Mouse (Mus musculus) G1E (cell line): Measurements from ENCODE around the gene Gpha2. TPM values are rescaled to one million over a fixed set of nuclear protein-coding genes. Genes with fewer than 3 reads are reported as not detected.

Source experiments
- ATAC-seq: 2 replicates; pipeline ENCODE4 v1.8.0; 2016; ENCODE audit warnings: mild to moderate bottlenecking; ENCODE audit not compliant: insufficient number of reproducible peaks, poor library complexity, low FRiP score, severe bottlenecking; ENCODE audit errors: extremely low read depth
- DNase-seq: peaks from one replicate; pipeline ENCODE4 v3.0.0; 2012; ENCODE audit warnings: low spot score
- H3K27me3 ChIP-seq: 2 replicates; pipeline ENCODE4 v1.6.1; 2012; ENCODE audit warnings: mild to moderate bottlenecking, low read length, inconsistent platforms; ENCODE audit not compliant: insufficient read depth
- H3K36me3 ChIP-seq: replicated peaks from 2 replicates; pipeline ENCODE3; 2012; ENCODE audit warnings: mild to moderate bottlenecking, inconsistent platforms
- H3K4me1 ChIP-seq: 2 replicates; pipeline ENCODE4 v1.6.1; 2012; ENCODE audit warnings: low read depth, low read length, inconsistent platforms, mixed read lengths; ENCODE audit not compliant: insufficient read depth
- H3K4me3 ChIP-seq: 2 replicates; pipeline ENCODE4 v1.5.1; 2012; ENCODE audit warnings: low read depth, mild to moderate bottlenecking, inconsistent platforms, low read length, moderate library complexity, mixed read lengths
- H3K9me3 ChIP-seq: replicated peaks from 2 replicates; pipeline ENCODE4 v1.6.1; 2012; ENCODE audit warnings: inconsistent platforms
- CTCF ChIP-seq: IDR thresholded peaks from 2 replicates; pipeline ENCODE4 v1.5.1; 2012; ENCODE audit warnings: low read depth, low read length, inconsistent platforms, mixed read lengths
- GATA1 ChIP-seq: IDR thresholded peaks from 2 replicates; pipeline ENCODE4 v1.6.1; 2012; ENCODE audit warnings: borderline replicate concordance, low read length, inconsistent platforms, mixed read lengths
- GATA2 ChIP-seq: IDR thresholded peaks from 2 replicates; pipeline ENCODE4 v1.6.1; 2012; ENCODE audit warnings: low read depth, low read length, inconsistent platforms, borderline replicate concordance
- POLR2AphosphoS5 ChIP-seq: IDR thresholded peaks from 2 replicates; pipeline ENCODE4 v1.6.1; 2012; ENCODE audit warnings: low read depth, low read length, inconsistent platforms; ENCODE audit not compliant: insufficient replicate concordance
- TAL1 ChIP-seq: conservative IDR thresholded peaks from 2 replicates; pipeline ENCODE4 v1.6.1; 2012; ENCODE audit warnings: low read depth, low read length, inconsistent platforms, mixed read lengths
- polyA plus RNA-seq: library from polyadenylated mRNA; stranded (reverse); fragments of >175 nt; gene quantifications from 2 replicates; pipeline ENCODE4 v1.2.3, GENCODE M21; 2012
- total RNA-seq, 2 experiments: library from RNA; stranded (forward) in 1 of 2; stranded (reverse) in 1 of 2; fragments of 200-1000 nt in 1 of 2; fragments of >200 nt in 1 of 2; fragmentation: Nextera tagmentation in 1 of 2; gene quantifications; 2 replicates each; pipeline ENCODE4 v1.2.3; 2014 to 2017

The Gpha2 gene
- total and polyA plus RNA-seq, 3 experiments, result not detected

DNA sequence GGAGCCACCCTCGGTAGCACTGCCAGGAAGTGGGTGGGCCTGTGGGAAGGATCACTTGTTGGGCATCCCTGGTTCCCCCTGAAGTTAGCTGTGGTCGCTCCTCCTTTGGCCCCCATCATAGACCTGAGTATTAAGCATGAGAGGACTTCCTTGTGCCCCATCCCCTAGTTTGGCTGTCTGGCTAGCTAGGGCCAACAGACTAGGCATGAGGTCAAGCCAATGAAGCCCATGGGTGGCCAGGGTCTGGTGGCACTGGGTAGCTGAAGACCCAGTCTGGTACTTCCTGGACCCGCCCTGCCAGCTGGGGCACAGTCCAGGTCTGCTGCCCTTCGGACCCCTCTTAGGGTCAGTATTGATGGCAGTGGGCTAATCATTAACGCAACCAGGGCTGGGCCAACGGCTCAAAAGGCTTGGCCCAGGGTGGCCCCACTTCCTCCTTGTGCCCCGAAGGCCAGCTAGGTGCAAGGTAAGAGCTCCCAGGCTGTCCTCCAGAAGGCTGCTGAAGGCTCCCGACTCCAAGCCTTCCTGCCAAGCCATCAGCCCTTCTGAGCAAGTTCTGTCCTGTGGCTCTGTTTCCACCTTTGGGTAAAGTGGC is 36.8 kb downstream of the Gpha2 start:
- peaks cover 50% of the 10 kb centered on the region for H3K36me3 ChIP-seq
- DNase-seq (no peak), ATAC-seq (no peak)
- H3K27me3 ChIP-seq, result peaks cover 21% of the 10 kb centered on the region
- H3K4me1 ChIP-seq, result peaks cover 15% of the 10 kb centered on the region
- TF ChIP-seq CTCF, result no peak
- TF ChIP-seq GATA2, result no peak
- no peak for TF ChIP-seq GATA1
- no peak for TF ChIP-seq TAL1
- TF ChIP-seq POLR2AphosphoS5, result no peak
- H3K4me3 ChIP-seq, result no peak overlapping the region
- 0 out of 2 replicates have a peak, but pooled peaks cover 2% of the 10 kb centered on the region for H3K9me3 ChIP-seq

DNA sequence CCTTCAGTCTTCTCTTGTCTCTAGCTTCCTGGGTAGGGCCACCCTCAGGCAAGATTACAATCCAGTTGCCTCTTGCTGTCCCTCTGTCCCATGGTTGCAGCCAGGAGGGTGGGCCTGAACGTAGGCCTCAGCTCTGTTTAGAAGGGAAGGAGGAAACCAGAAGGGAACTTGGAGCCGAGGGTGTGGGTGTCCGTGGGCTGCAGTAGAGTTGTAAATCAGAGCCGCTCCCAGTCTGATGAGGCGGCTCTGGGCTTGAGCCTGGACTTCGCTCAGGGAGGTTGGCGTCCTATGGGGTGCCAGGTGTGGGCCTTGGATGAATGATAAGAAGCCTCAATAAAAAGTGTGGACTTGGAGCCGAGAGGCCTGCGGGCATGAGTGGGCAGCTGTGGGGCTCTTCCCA is 38.0 kb downstream of the Gpha2 start:
- TF ChIP-seq CTCF (no peak), POLR2AphosphoS5 (no peak), TAL1 (no peak), GATA1 (no peak), GATA2 (no peak)
- peaks cover 37% of the 10 kb centered on the region for H3K36me3 ChIP-seq
- peaks cover 21% of the 10 kb centered on the region for H3K27me3 ChIP-seq
- DNase-seq, result no peak
- no peak for ATAC-seq
- 0 out of 2 replicates have a peak, but pooled peaks cover 2% of the 10 kb centered on the region for H3K9me3 ChIP-seq
- H3K4me3 ChIP-seq, result no peak overlapping the region
- H3K4me1 ChIP-seq, result peaks cover 19% of the 10 kb centered on the region

DNA sequence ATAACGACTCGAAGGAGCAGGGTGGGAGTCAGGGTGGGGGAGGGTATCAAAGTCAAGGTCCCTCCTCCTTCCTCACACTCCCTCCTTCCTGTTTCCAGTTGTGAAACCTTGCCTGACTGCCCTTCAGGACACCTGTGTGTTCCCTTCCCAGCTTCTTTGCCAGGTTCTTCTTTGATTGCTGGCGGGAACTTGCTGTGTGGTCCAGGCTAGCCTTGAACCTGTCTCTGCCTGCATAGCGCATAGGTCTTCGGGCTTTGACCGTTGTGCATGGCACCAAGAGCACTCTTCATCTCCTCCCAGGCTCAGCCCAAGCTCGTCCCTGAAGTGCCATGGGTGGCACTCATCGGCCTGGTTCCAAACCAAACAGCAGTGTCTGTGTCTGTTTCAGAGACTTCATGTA is 38.8 kb downstream of the Gpha2 start:
- Histone ChIP-seq H3K4me3 (no peak overlapping the region), H3K36me3 (peaks cover 32% of the 10 kb centered on the region), H3K27me3 (peaks cover 21% of the 10 kb centered on the region), H3K4me1 (peaks cover 19% of the 10 kb centered on the region), H3K9me3 (0 out of 2 replicates have a peak, but pooled peaks cover 2% of the 10 kb centered on the region)
- TF ChIP-seq GATA1 (no peak), TAL1 (no peak), GATA2 (no peak), CTCF (no peak), POLR2AphosphoS5 (no peak)
- ATAC-seq (no peak), DNase-seq (no peak)

DNA sequence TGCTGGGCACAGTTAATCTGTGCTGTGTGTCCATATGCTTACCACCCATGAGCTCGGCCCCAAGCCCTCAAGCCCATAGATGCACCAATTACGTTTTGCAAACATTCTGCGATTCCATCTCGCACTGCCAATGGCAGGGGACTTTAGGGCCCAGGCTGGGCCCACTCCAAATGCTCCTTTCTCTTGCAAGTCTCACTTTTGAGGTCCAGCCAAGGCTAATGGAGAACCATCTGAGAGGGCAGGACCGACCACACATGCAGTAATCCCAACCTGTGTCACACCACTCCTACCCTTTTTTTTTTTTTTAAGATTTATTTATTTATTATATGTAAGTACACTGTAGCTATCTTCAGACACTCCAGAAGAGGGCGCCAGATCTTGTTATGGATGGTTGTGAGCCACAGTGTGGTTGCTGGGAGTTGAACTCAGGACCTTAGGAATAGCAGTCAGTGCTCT is 39.6 kb downstream of the Gpha2 start:
- ATAC-seq (no peak), DNase-seq (no peak)
- Histone ChIP-seq H3K4me3 (no peak overlapping the region), H3K36me3 (peaks cover 24% of the 10 kb centered on the region), H3K9me3 (0 out of 2 replicates have a peak, but pooled peaks cover 2% of the 10 kb centered on the region), H3K4me1 (peaks cover 20% of the 10 kb centered on the region), H3K27me3 (peaks cover 21% of the 10 kb centered on the region)
- no peak for TF ChIP-seq GATA1
- no peak for TF ChIP-seq POLR2AphosphoS5
- TF ChIP-seq GATA2, result no peak
- TF ChIP-seq TAL1, result no peak
- no peak for TF ChIP-seq CTCF

DNA sequence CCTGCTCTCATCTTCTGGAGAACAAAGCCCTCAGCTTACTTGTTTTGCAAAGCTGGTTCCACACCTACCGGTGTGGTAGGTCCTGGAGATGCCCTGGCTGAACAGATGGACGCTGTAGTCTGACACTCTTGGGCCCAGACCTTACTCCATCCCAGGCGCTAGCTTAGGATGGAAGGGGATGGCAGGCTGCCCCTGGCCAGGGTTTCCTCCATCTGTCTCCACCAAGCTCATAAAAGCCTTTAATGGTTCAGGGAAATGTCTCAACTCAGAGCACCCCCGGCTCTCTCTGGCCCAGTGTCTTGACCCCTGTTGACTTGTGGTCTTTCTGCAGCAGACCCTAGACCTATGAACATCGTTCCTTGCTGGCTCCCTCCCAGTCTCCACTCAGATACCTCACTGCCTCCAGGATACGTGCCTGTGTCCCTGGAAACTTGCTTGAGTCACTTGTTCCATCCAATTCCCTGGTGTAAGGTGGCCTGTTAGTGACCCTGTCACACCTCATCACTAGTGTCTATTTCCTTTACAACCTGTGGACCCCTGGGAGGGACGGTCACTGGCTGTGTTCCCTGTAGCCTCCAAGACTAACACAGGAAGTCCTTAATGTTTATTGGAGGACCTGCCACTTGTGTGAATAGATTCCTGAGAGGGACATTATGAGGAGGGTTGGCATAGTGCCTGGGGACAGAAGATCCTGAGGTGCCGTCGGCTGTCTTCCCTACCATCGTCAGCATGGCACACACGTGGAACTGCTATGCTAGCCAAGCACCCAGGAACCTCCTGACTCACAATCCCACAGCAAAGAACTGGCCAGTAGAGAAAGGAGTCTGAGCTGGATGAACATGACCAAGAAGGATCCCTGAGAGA is 41.4 kb downstream of the Gpha2 start:
- TF ChIP-seq CTCF (no peak), POLR2AphosphoS5 (no peak), GATA1 (no peak), GATA2 (no peak), TAL1 (no peak)
- H3K4me1 ChIP-seq, result peaks cover 21% of the 10 kb centered on the region
- H3K27me3 ChIP-seq, result peaks cover 21% of the 10 kb centered on the region
- H3K4me3 ChIP-seq, result no peak overlapping the region
- ATAC-seq (no peak), DNase-seq (no peak)
- no peaks in the 10 kb centered on the region for H3K9me3 ChIP-seq
- peaks cover 8% of the 10 kb centered on the region for H3K36me3 ChIP-seq

DNA sequence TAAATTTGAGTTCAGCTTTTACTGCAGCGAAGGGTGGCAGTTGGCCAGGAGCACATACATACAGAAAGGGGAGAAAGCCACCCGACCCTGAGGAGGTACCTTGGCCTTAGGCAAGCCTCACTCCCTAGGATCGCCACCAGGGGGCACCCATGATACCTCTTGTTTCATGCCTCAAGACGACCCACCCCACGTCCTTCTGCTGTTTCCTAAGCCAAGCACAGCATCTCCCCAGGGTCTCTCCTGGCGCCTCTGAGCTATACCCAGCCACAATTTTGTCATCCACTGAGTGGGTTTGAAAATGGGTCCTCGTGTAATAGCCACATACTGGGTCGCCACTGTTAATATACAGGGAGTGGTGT is 42.0 kb downstream of the Gpha2 start:
- H3K36me3 ChIP-seq, result peaks cover 2% of the 10 kb centered on the region
- H3K4me3 ChIP-seq, result no peak overlapping the region
- peak; percentile 68 for DNase-seq
- ATAC-seq, result no peak
- peaks cover 16% of the 10 kb centered on the region; the same call in 1 of the 2 replicates for H3K4me1 ChIP-seq
- TF ChIP-seq POLR2AphosphoS5 (no peak), GATA1 (no peak), GATA2 (no peak), TAL1 (no peak), CTCF (peak; percentile 93)
- no peaks in the 10 kb centered on the region for H3K9me3 ChIP-seq
- peaks cover 21% of the 10 kb centered on the region for H3K27me3 ChIP-seq
